Mouse (Mus musculus): ENCODE measurements around the gene Gpd1. TPM values are rescaled to one million over a fixed set of nuclear protein-coding genes. Genes with fewer than 3 reads are reported as not detected.

Gene Gpd1
- polyA plus RNA-seq, 1 experiment, result 6.9 TPM

DNA sequence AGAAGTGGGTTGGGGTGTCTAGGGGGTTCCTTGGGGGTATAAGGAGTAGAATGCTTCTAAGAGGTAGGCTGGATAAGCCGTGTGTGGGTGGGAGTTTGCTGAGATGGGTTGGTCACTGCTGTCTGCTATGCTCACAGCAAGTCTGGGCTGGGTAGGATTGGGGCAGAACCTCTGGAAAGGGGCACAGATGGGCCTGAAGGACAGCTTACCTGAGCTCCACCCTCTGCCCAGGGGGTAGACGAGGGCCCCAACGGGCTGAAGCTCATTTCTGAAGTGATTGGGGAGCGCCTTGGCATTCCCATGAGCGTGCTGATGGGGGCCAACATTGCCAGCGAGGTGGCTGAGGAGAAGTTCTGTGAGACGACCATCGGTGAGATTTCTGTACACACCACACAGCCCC lies 2.5 kb downstream of the Gpd1 start:
- TF ChIP-seq POLR2A (IDR thresholded peaks at IDR 0.05; ENCODE audit: insufficient read length, low read depth), result no peak
- no peak for TF ChIP-seq MYOD1 (IDR thresholded peaks at IDR 0.05; ENCODE audit: control insufficient read depth in 1 of 3, insufficient read length in 2 of 3, low read depth in 2 of 3)
- TF ChIP-seq E2F4 (IDR thresholded peaks at IDR 0.05; ENCODE audit: insufficient read depth), result no peak
- TF ChIP-seq CEBPB (IDR thresholded peaks at IDR 0.05; ENCODE audit: insufficient read depth, poor library complexity, severe bottlenecking), result no peak
- TF ChIP-seq MYOG (IDR thresholded peaks at IDR 0.05; ENCODE audit: control insufficient read depth in 1 of 3, insufficient read depth in 1 of 3, insufficient read length in 2 of 3, low read depth in 2 of 3), result no peak
- TF ChIP-seq REST (IDR thresholded peaks at IDR 0.05; ENCODE audit: insufficient read depth, insufficient read length), result no peak
- TF ChIP-seq USF1 (IDR thresholded peaks at IDR 0.05; ENCODE audit: low read depth), result no peak
- TF ChIP-seq POLR2AphosphoS2 (IDR thresholded peaks at IDR 0.05; ENCODE audit: insufficient read length, low read depth), result no peak
- TF ChIP-seq TCF12 (IDR thresholded peaks at IDR 0.05; ENCODE audit: insufficient read depth, poor library complexity, severe bottlenecking), result no peak
- TF ChIP-seq TCF3 (IDR thresholded peaks at IDR 0.05; ENCODE audit: insufficient read length, low read depth), result no peak
- TF ChIP-seq MAX (IDR thresholded peaks at IDR 0.05; ENCODE audit: low read depth), result no peak
- TF ChIP-seq SRF (IDR thresholded peaks at IDR 0.05; ENCODE audit: control insufficient read depth, insufficient read length, low read depth), result no peak
- Histone ChIP-seq H3K79me2 (ENCODE audit: control insufficient read depth, insufficient read depth) (no peaks in the 10 kb centered on the region), H3K4me2 (ENCODE audit: low read depth) (no peak overlapping the region), H3K36me3 (ENCODE audit: control insufficient read depth, insufficient read depth) (no peaks in the 10 kb centered on the region), H3ac (ENCODE audit: control insufficient read depth, insufficient read length) (no peak overlapping the region), H3K27me3 (ENCODE audit: control insufficient read depth, insufficient read depth, insufficient read length) (no peaks in the 10 kb centered on the region), H3K4me3 (no peak overlapping the region)

DNA sequence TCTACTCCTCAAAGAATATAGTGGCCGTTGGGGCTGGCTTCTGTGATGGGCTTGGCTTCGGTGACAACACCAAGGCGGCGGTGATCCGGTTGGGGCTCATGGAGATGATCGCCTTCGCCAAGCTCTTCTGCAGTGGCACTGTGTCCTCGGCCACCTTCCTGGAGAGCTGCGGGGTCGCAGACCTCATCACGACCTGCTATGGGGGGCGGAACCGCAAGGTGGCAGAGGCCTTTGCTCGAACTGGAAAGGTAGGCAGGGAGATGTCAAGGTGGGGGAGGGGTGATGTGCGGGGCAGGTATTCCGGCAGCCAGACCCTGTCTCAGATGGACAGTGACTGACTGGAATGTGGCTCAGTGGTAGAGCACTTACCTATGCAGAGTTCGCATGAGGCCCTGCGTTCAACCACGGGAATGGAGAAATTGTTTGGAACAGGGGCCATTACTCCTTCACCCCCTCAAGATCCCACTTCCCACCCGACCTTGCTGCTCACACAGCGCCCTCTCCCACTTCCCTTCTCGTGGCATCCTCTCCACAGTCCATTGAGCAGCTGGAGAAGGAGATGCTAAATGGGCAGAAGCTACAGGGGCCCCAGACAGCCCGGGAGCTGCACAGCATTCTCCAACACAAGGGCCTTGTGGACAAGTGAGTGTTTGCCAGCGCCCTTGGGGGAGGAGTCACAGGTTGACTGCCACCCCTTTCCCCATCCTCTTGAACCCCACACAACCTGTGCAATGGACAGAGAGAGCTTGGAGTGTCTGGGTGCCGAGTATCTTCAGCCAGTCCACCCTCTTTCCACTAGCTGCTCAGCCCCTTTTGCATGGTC lies 4.8 kb downstream of the Gpd1 start:
- TF ChIP-seq REST (IDR thresholded peaks at IDR 0.05; ENCODE audit: insufficient read depth, insufficient read length), result no peak
- TF ChIP-seq TCF12 (IDR thresholded peaks at IDR 0.05; ENCODE audit: insufficient read depth, poor library complexity, severe bottlenecking), result no peak
- Histone ChIP-seq H3K4me2 (ENCODE audit: low read depth) (no peak overlapping the region), H3ac (ENCODE audit: control insufficient read depth, insufficient read length) (no peak overlapping the region), H3K36me3 (ENCODE audit: control insufficient read depth, insufficient read depth) (no peaks in the 10 kb centered on the region), H3K79me2 (ENCODE audit: control insufficient read depth, insufficient read depth) (peaks cover 14% of the 10 kb centered on the region), H3K27me3 (ENCODE audit: control insufficient read depth, insufficient read depth, insufficient read length) (no peaks in the 10 kb centered on the region), H3K4me3 (no peak overlapping the region)

DNA sequence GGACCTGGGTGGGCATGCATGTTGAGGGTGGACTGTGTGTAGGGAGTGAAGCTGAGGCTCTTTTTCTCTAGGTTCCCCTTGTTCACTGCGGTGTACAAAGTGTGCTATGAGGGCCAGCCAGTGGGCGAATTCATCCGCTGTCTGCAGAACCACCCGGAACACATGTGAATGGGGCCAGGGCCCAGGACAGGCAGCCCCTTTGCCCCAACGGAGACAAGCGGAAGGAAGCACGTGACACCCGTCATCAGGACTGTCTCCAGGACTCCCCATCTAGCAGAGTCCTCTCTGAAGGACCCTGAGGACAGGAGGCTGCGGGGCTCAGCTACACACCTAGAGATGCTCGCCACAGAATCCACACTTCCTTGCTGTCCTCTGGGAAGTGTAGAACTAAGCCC lies 5.8 kb downstream of the Gpd1 start:
- no peak overlapping the region for H3K4me3 ChIP-seq
- no peak for TF ChIP-seq CEBPB (IDR thresholded peaks at IDR 0.05; ENCODE audit: insufficient read depth, poor library complexity, severe bottlenecking)
- TF ChIP-seq E2F4 (IDR thresholded peaks at IDR 0.05; ENCODE audit: insufficient read depth), result no peak
- no peak for TF ChIP-seq TCF12 (IDR thresholded peaks at IDR 0.05; ENCODE audit: insufficient read depth, poor library complexity, severe bottlenecking)
- no peak for TF ChIP-seq MYOD1 (IDR thresholded peaks at IDR 0.05; ENCODE audit: control insufficient read depth in 1 of 3, insufficient read length in 2 of 3, low read depth in 2 of 3)
- no peak for TF ChIP-seq MYOG (IDR thresholded peaks at IDR 0.05; ENCODE audit: control insufficient read depth in 1 of 3, insufficient read depth in 1 of 3, insufficient read length in 2 of 3, low read depth in 2 of 3)
- TF ChIP-seq SRF (IDR thresholded peaks at IDR 0.05; ENCODE audit: control insufficient read depth, insufficient read length, low read depth), result no peak
- TF ChIP-seq TCF3 (IDR thresholded peaks at IDR 0.05; ENCODE audit: insufficient read length, low read depth), result no peak
- TF ChIP-seq POLR2A (IDR thresholded peaks at IDR 0.05; ENCODE audit: insufficient read length, low read depth), result no peak
- TF ChIP-seq REST (IDR thresholded peaks at IDR 0.05; ENCODE audit: insufficient read depth, insufficient read length), result no peak
- TF ChIP-seq USF1 (IDR thresholded peaks at IDR 0.05; ENCODE audit: low read depth), result no peak
- no peak for TF ChIP-seq POLR2AphosphoS2 (IDR thresholded peaks at IDR 0.05; ENCODE audit: insufficient read length, low read depth)
- no peak for TF ChIP-seq MAX (IDR thresholded peaks at IDR 0.05; ENCODE audit: low read depth)

DNA sequence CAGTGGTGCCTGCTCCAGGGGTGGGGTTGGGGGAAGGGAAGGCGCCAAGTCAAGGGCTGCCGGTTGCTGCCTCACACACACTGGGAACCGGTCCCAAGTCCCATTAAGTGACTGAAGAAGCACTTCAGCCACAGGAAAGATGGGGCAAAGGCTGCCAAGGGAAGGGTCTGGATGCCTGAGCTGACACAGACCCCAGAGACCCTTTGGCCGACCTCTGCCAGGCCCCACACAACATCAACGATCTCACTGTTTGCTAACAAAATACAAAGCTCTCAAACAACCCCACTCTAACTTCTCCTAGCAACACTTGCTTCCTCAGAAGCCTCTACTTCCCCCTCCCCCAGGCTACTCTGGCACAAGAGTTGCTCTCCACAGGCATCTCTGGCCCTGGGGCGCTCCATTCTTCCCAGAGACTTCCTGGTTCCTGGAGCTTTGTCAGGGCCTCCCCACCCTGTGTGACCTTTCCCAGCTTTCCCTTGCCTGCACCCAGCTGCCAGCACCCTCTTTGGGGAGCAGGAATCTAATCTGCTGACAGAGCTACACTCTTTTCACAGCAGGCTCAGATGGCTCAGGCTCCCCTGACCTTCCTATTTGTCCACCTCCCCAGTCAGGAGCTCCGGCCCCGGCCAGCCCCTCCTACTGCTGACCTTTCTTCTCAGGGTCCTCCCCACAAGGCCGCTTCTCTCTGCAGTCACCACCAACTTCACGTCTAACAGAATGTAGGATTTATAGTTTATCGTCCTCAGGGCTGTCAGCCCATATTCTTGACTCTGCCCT lies 6.4 kb downstream of the Gpd1 start:
- H3K79me2 ChIP-seq (ENCODE audit: control insufficient read depth, insufficient read depth), result peaks cover 29% of the 10 kb centered on the region
- H3K4me3 ChIP-seq, result peak overlapping the region; percentile 52
- H3K27me3 ChIP-seq (ENCODE audit: control insufficient read depth, insufficient read depth, insufficient read length), result no peaks in the 10 kb centered on the region
- H3K36me3 ChIP-seq (ENCODE audit: control insufficient read depth, insufficient read depth), result peaks cover 12% of the 10 kb centered on the region
- TF ChIP-seq CEBPB (IDR thresholded peaks at IDR 0.05; ENCODE audit: insufficient read depth, poor library complexity, severe bottlenecking), result no peak
- no peak for TF ChIP-seq SRF (IDR thresholded peaks at IDR 0.05; ENCODE audit: control insufficient read depth, insufficient read length, low read depth)
- TF ChIP-seq USF1 (IDR thresholded peaks at IDR 0.05; ENCODE audit: low read depth), result no peak
- no peak for TF ChIP-seq MYOG (IDR thresholded peaks at IDR 0.05; ENCODE audit: control insufficient read depth in 1 of 3, insufficient read depth in 1 of 3, insufficient read length in 2 of 3, low read depth in 2 of 3)
- TF ChIP-seq REST (IDR thresholded peaks at IDR 0.05; ENCODE audit: insufficient read depth, insufficient read length), result no peak
- no peak for TF ChIP-seq MAX (IDR thresholded peaks at IDR 0.05; ENCODE audit: low read depth)
- TF ChIP-seq TCF3 (IDR thresholded peaks at IDR 0.05; ENCODE audit: insufficient read length, low read depth), result no peak
- no peak for TF ChIP-seq TCF12 (IDR thresholded peaks at IDR 0.05; ENCODE audit: insufficient read depth, poor library complexity, severe bottlenecking)
- no peak for TF ChIP-seq E2F4 (IDR thresholded peaks at IDR 0.05; ENCODE audit: insufficient read depth)
- no peak for TF ChIP-seq MYOD1 (IDR thresholded peaks at IDR 0.05; ENCODE audit: control insufficient read depth in 1 of 3, insufficient read length in 2 of 3, low read depth in 2 of 3)
- no peak for TF ChIP-seq POLR2AphosphoS2 (IDR thresholded peaks at IDR 0.05; ENCODE audit: insufficient read length, low read depth)
- no peak for TF ChIP-seq POLR2A (IDR thresholded peaks at IDR 0.05; ENCODE audit: insufficient read length, low read depth)
- peak overlapping the region; percentile 97 for H3K4me2 ChIP-seq (ENCODE audit: low read depth)
- no peak overlapping the region for H3ac ChIP-seq (ENCODE audit: control insufficient read depth, insufficient read length)

More for the DNA sequence above, 5.8 kb downstream of the Gpd1 start:
- Histone ChIP-seq H3K79me2 (ENCODE audit: control insufficient read depth, insufficient read depth) (peaks cover 23% of the 10 kb centered on the region), H3ac (ENCODE audit: control insufficient read depth, insufficient read length) (no peak overlapping the region), H3K36me3 (ENCODE audit: control insufficient read depth, insufficient read depth) (peaks cover 6% of the 10 kb centered on the region), H3K27me3 (ENCODE audit: control insufficient read depth, insufficient read depth, insufficient read length) (no peaks in the 10 kb centered on the region), H3K4me2 (ENCODE audit: low read depth) (peak overlapping the region; percentile 97)

Measured in myocyte (in vitro differentiated cells).